In the genomic region with DNA sequence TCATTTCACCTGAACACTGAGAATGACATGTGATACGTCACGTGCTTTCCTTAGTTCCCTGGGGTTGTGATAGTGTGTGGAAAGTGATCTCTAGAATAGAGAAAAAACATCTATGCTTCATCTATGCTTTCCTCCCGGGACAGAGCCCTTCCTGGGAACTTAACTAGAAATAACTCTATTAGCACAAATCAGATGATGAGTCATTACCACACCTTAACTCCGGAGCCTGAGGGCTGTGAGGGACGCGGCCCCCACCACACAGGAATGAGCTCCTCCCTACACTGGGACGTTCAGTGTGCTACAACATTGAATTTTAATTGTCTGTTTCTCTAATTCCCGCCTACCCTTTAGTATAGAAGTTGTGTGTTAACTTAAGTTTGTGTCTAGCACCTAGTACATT, we compare ENCODE assay signal across 32 mouse cellular contexts. TPM values are rescaled to one million over a fixed set of nuclear protein-coding genes. Genes with fewer than 3 reads are reported as not detected.
DNase-seq lines count a peak whose midpoint lies in the region; ATAC-seq and TF ChIP-seq lines count a peak whose summit lies in the region.
"Had no signal": no experiment of that assay in that cellular context is flagged by ENCODE, and none has a peak within 500 bp of the region (broad histone marks: within the 10 kb centered on the region; RNA-seq: fewer than 3 reads in every experiment).

No protein-coding gene starts in this region.

- H3K4me2 ChIP-seq in heart, embryonic 15.5 days = no peak overlapping the region
- H3K4me2 ChIP-seq: limb, embryonic 12.5 days; liver, embryonic 15.5 days; lung, embryonic 14.5 days; midbrain, embryonic 12.5 days; neural tube, embryonic 12.5 days had no signal

- H3K36me3 ChIP-seq in heart, embryonic 15.5 days = peaks cover 41% of the 10 kb centered on the region

- intact Hi-C loops in gastrocnemius, adult 2 months (cut with DNase I) = loop anchor here (5.0 kb wide), 1 partner anchor 74 kb away; no protein-coding TSS in a partner anchor
- intact Hi-C loops in heart, postnatal 36 days (cut with DNase I) = loop anchor here (2.0 to 5.0 kb wide), 2 partner anchors 74 to 92 kb away; no protein-coding TSS in a partner anchor
- intact Hi-C loops in left cerebral cortex, postnatal 10 days (cut with DNase I) = loop anchor here (5.0 kb wide), 1 partner anchor 224 kb away; a partner anchor contains a TSS

- peak overlapping the region; percentile 88 for H3K27ac ChIP-seq in gastrocnemius, adult 2 months
- H3K27ac ChIP-seq in heart, embryonic 15.5 days = peak overlapping the region; percentile 68
- H3K27ac ChIP-seq: limb, embryonic 12.5 days; midbrain, embryonic 12.5 days; neural tube, embryonic 12.5 days had no signal

- no peak for TF ChIP-seq CTCF in gastrocnemius, adult 2 months (IDR thresholded peaks at IDR 0.05)

- no peak overlapping the region for H3K4me3 ChIP-seq in gastrocnemius, adult 2 months
- H3K4me3 ChIP-seq in heart, embryonic 15.5 days = no peak overlapping the region
- H3K4me3 ChIP-seq: limb, embryonic 12.5 days; liver, embryonic 15.5 days; megakaryocyte, embryonic 14.5 days; midbrain, embryonic 12.5 days; myocyte; neural tube, embryonic 12.5 days had no signal

- DNase-seq in gastrocnemius, adult 2 months = no peak
- no peak for DNase-seq in gastrocnemius, adult 8-10 months (ENCODE audit: low spot score in 2 of 2)
- no peak for DNase-seq in heart, postnatal 36 days
- DNase-seq in urinary bladder, postnatal 14 days (ENCODE audit: low spot score) = peak; percentile 28
- DNase-seq in urinary bladder, postnatal 10 days (ENCODE audit: low spot score) = no peak
- no peak for DNase-seq in left cerebral cortex, postnatal 10 days (ENCODE audit: extremely low spot score in 1 of 2, low spot score in 2 of 2)
- DNase-seq: adrenal gland, postnatal 14 days; cerebellum, adult 18-20 months; cerebellum, postnatal 10 days; gastrocnemius, postnatal 36 days; kidney, adult 9 months; kidney, postnatal 10 days; layer of hippocampus, adult 9-11 months; lung, embryonic 14.5 days; lung, postnatal 36 days; right cerebral cortex, adult 18-20 months; spleen, adult 18-20 months; thymus, adult 2 months; thymus, postnatal 4 days had no signal

- H3K27me3 ChIP-seq in heart, embryonic 15.5 days = no peaks in the 10 kb centered on the region
- H3K27me3 ChIP-seq: limb, embryonic 12.5 days; liver, embryonic 15.5 days; megakaryocyte, embryonic 14.5 days; midbrain, embryonic 12.5 days; neural tube, embryonic 12.5 days had no signal

- peaks cover 42% of the 10 kb centered on the region for H3K4me1 ChIP-seq in heart, embryonic 15.5 days (replicated peaks)
- H3K4me1 ChIP-seq: limb, embryonic 12.5 days; midbrain, embryonic 12.5 days; neural tube, embryonic 12.5 days had no signal

- H3K9ac ChIP-seq in heart, embryonic 15.5 days = no peak overlapping the region
- H3K9ac ChIP-seq: limb, embryonic 12.5 days; liver, embryonic 15.5 days; lung, embryonic 14.5 days; midbrain, embryonic 12.5 days; neural tube, embryonic 12.5 days had no signal

- no peaks in the 10 kb centered on the region for H3K9me3 ChIP-seq in heart, embryonic 15.5 days (replicated peaks)
- H3K9me3 ChIP-seq: limb, embryonic 12.5 days; liver, embryonic 15.5 days; megakaryocyte, embryonic 14.5 days; midbrain, embryonic 12.5 days; neural tube, embryonic 12.5 days had no signal

- WGBS in heart, embryonic 15.5 days = 67% methylated on average over 8 of the region's 8 CpGs

- ATAC-seq in heart, embryonic 15.5 days (replicated peaks; ENCODE audit: insufficient number of reproducible peaks, insufficient read depth, low FRiP score, low read depth) = no peak
- ATAC-seq in erythroid progenitor cell, adult 5-6 weeks (replicated peaks; ENCODE audit: low FRiP score, poor library complexity, severe bottlenecking) = no peak
- ATAC-seq: CD4-positive, CD25-positive, alpha-beta regulatory T cell, adult 4 months; forebrain, embryonic 14.5 days; hindbrain, embryonic 16.5 days; intestine, embryonic 16.5 days had no signal

RNA-seq across cellular contexts. Expression of a gene that starts 21.2 kb away (rescaled TPM):
- total RNA-seq in gastrocnemius, adult 2 months (2021) = 100 to 1,000 TPM; 165 to 257 TPM
- 100 to 1,000 TPM; 159 to 184 (median 168) TPM for total RNA-seq in gastrocnemius, adult 8-10 months (2022)
- 42.4 and 43.7 TPM in 2 replicates for polyA plus RNA-seq in heart, embryonic 15.5 days (2015; fragmentation: Nextera tagmentation; extraction: Ambion mirVana)
- total RNA-seq in heart, postnatal 36 days (2021) = 100 to 1,000 TPM; 196 to 198 TPM
- total RNA-seq in left cerebral cortex, postnatal 10 days (2021) = 10 to 100 TPM; 18.4 to 21.1 TPM
- total RNA-seq in erythroid progenitor cell, adult 5-6 weeks (2015; ENCODE audit: low replicate concordance) = not detected in 2 replicates
- not detected in 2 replicates for total RNA-seq in erythroid progenitor cell, adult 5-6 weeks (2017; ENCODE audit: low replicate concordance)
- total RNA-seq: common myeloid progenitor, adult 5-6 weeks had no signal
- polyA plus RNA-seq: CD4-positive, CD25-positive, alpha-beta regulatory T cell, adult 4 months; intestine, embryonic 16.5 days had no signal

RNA-seq across cellular contexts. Expression of a gene that starts 48.5 kb away (rescaled TPM):
- 10 to 100 TPM in 1 of 2 experiments, 1 to 10 TPM in 1; 9.5 to 10.8 TPM for total RNA-seq in gastrocnemius, adult 2 months (2021)
- total RNA-seq in gastrocnemius, adult 8-10 months (2022) = 10 to 100 TPM in 3 of 4 experiments, 1 to 10 TPM in 1; 9.1 to 13.7 (median 11.7) TPM
- 3.2 and 4.9 TPM in 2 replicates for polyA plus RNA-seq in heart, embryonic 15.5 days (2015; fragmentation: Nextera tagmentation; extraction: Ambion mirVana)
- 10 to 100 TPM in 1 of 2 experiments, 1 to 10 TPM in 1; 9.8 to 10.4 TPM for total RNA-seq in heart, postnatal 36 days (2021)
- total RNA-seq in left cerebral cortex, postnatal 10 days (2021) = 100 to 1,000 TPM; 149 to 152 TPM
- 3.2 and 3.8 TPM in 2 replicates for total RNA-seq in erythroid progenitor cell, adult 5-6 weeks (2015; ENCODE audit: low replicate concordance)
- 0.64 TPM in 1 of 2 replicates, not detected in the other for total RNA-seq in erythroid progenitor cell, adult 5-6 weeks (2017; ENCODE audit: low replicate concordance)

RNA-seq across cellular contexts. Expression of a gene that starts 52.3 kb away (rescaled TPM):
- 10 to 100 TPM; 25.9 to 33.3 TPM for total RNA-seq in gastrocnemius, adult 2 months (2021)
- 10 to 100 TPM; 25.7 to 34.1 (median 29.7) TPM for total RNA-seq in gastrocnemius, adult 8-10 months (2022)
- 6.8 and 10.0 TPM in 2 replicates for polyA plus RNA-seq in heart, embryonic 15.5 days (2015; fragmentation: Nextera tagmentation; extraction: Ambion mirVana)
- 10 to 100 TPM; 55.2 to 57.1 TPM for total RNA-seq in heart, postnatal 36 days (2021)
- total RNA-seq in left cerebral cortex, postnatal 10 days (2021) = 100 to 1,000 TPM; 138 to 142 TPM
- 9.2 and 15.5 TPM in 2 replicates for total RNA-seq in erythroid progenitor cell, adult 5-6 weeks (2015; ENCODE audit: low replicate concordance)
- total RNA-seq in erythroid progenitor cell, adult 5-6 weeks (2017; ENCODE audit: low replicate concordance) = 6.8 and 11.6 TPM in 2 replicates

Comparison
In these comparisons a context has a peak if more than half of its experiments do, and no peak if none do; other contexts are left out.
1. RNA of a gene that starts 21.2 kb away (total RNA-seq): 165 to 257 TPM in gastrocnemius, adult 2 months, 196 to 198 TPM in heart, postnatal 36 days, 159 to 184 TPM in gastrocnemius, adult 8-10 months and 18.4 to 21.1 TPM in left cerebral cortex, postnatal 10 days; not detected in erythroid progenitor cell, adult 5-6 weeks; every median in the first group is over 10 times any median in the second.
2. RNA of a gene that starts 48.5 kb away (total RNA-seq): 149 to 152 TPM in left cerebral cortex, postnatal 10 days; 9.1 to 13.7 TPM in gastrocnemius, adult 8-10 months, 9.5 to 10.8 TPM in gastrocnemius, adult 2 months, 9.8 to 10.4 TPM in heart, postnatal 36 days and 0.64 to 3.8 TPM in erythroid progenitor cell, adult 5-6 weeks; every median in the first group is over 10 times any median in the second.